Mouse (Mus musculus) heart, postnatal 0 days (tissue): ENCODE results near the gene Obsl1.

ENCODE experiments used
- CTCF ChIP-seq: IDR thresholded peaks from 2 replicates; pipeline ENCODE4 v1.5.1; 2016; ENCODE audit warnings: antibody characterized with exemption, control low read depth, low read depth
- EP300 ChIP-seq: IDR thresholded peaks from 2 replicates; pipeline ENCODE4 v1.6.1; 2016; ENCODE audit warnings: antibody characterized with exemption, low read depth

- TF ChIP-seq CTCF (no peak), EP300 (no peak)
Measured at GRCm38 (mm10) chr1:75438782-75439181, 67.5 kb downstream of the Obsl1 start.
